Mouse (Mus musculus) kidney, adult 11 months (tissue): ENCODE data around the gene Gm10985.
A peak's percentile ranks its signal among the peaks of the same experiment; 100 is the strongest.

Experiments used
- DNase-seq: peaks from one replicate; pipeline ENCODE4 v3.0.0; 2022

Gm10985 gene

GRCm38 (mm10) chr3:53844786-53845185, at the start of gene Gm10985:
TSS of gene Gm10985 (plus strand) at chr3:53845086.
- DNase-seq: no peak

GRCm38 (mm10) chr3:53796933-53797332, 48.0 kb upstream of the Gm10985 start:
- DNase-seq: no peak

GRCm38 (mm10) chr3:53799671-53800070, 45.2 kb upstream of the Gm10985 start:
- DNase-seq: no peak

- no peak for DNase-seq
Measured at GRCm38 (mm10) chr3:53813421-53813977, 31.4 kb upstream of the Gm10985 start.

- DNase-seq: no peak
Measured at GRCm38 (mm10) chr3:53834238-53834637, 10.6 kb upstream of the Gm10985 start.

GRCm38 (mm10) chr3:53846206-53846928, 1.5 kb downstream of the Gm10985 start:
- no peak for DNase-seq

GRCm38 (mm10) chr3:53847726-53848125, 2.8 kb downstream of the Gm10985 start:
- no peak for DNase-seq

GRCm38 (mm10) chr3:53848262-53848661, 3.4 kb downstream of the Gm10985 start:
- DNase-seq: no peak

GRCm38 (mm10) chr3:53854261-53854660, 9.4 kb downstream of the Gm10985 start:
- no peak for DNase-seq

GRCm38 (mm10) chr3:53854831-53855230, 9.9 kb downstream of the Gm10985 start:
- DNase-seq: no peak

GRCm38 (mm10) chr3:53863383-53864220, 18.7 kb downstream of the Gm10985 start, which contains the start of gene Ufm1:
TSS of gene Ufm1 (minus strand) at chr3:53863830.
- peak; percentile 96 for DNase-seq

GRCm38 (mm10) chr3:53868212-53868611, 23.3 kb downstream of the Gm10985 start:
- DNase-seq: no peak

GRCm38 (mm10) chr3:53869263-53869662, 24.4 kb downstream of the Gm10985 start:
- no peak for DNase-seq

GRCm38 (mm10) chr3:53870482-53870881, 25.6 kb downstream of the Gm10985 start:
- no peak for DNase-seq

- DNase-seq: no peak
Measured at GRCm38 (mm10) chr3:53871596-53871995, 26.7 kb downstream of the Gm10985 start.

- DNase-seq: no peak
Measured at GRCm38 (mm10) chr3:53890619-53891540, 46.0 kb downstream of the Gm10985 start.
